Mouse (Mus musculus): ENCODE results near the gene Ets1. TPM values are rescaled to one million over a fixed set of nuclear protein-coding genes. Genes with fewer than 3 reads are reported as not detected.

Ets1 gene
- total RNA-seq, 2 experiments from 2014 or later, result 7.5 to 9.4 TPM

DNA sequence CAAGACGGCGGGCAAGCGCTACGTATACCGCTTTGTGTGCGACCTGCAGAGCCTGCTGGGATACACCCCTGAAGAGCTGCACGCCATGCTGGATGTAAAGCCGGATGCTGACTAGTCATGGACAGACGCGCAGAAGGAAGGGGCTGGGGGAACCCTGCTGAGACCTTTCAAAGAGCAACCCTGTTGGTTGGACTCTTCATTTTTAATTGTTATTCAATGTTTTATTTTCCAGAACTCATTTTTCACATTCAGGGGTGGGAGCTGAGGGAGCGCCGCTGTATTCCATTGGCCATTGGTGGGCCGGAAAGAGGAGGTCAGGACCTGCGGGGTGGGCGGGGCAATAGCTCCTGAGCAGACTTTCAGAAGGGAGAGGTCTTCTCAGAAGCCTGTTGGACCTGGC lies 118.3 kb downstream of the Ets1 start:
- no peak for DNase-seq (ENCODE audit: low spot score in 2 of 2)

DNA sequence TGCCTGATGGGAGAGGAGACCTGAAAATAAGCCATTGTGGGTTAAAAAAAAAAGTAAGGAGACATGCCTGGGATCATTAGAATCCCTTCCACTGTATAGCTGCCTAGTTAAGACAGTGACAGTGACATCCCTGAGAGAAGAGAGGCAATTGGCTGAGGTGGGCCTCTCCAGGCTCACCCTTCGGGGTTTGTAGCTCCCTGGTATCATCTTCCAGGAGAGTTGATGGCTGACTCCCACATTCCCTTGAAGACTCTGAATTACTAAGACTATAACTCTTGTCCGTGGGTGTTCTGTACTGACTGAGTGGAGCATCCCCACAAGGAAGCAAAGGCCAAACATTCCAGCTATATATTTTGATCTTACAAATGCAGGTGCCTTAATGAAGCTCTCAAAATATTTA lies 120.0 kb downstream of the Ets1 start:
- DNase-seq (ENCODE audit: low spot score in 2 of 2), result no peak

- no peak for DNase-seq (ENCODE audit: low spot score in 2 of 2)
These were observed 122.4 kb downstream of the Ets1 start for GRCm38 (mm10) chr9:32758280-32758905.

DNA sequence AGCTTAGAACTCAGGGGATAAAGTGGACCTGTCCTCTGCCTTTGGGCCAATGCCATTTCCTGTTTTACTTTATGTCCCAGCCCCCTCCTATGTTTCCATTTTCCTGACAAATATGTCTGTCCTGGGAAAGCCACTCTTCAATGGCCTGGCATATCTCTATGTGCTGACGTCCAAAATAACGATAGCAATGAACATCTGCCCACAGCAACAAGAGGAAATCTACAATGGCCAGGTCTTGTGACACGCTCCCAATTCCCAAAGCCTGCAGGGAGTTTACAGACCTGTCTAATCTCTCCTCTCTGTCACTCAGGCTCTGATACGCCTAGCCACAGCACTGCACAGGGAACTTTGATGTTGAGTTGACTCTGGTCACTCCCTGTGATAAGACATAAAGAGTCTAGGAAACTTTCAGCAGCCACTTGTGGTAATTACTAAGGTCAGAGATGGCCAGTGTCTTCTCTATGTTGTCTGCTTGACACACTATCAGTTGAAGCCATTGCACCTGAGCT lies 124.7 kb downstream of the Ets1 start:
- DNase-seq (ENCODE audit: low spot score in 2 of 2), result no peak

GRCm38 (mm10) chr9:32761326-32761725 lies 125.3 kb downstream of the Ets1 start:
- DNase-seq (ENCODE audit: low spot score in 2 of 2), result no peak

DNA sequence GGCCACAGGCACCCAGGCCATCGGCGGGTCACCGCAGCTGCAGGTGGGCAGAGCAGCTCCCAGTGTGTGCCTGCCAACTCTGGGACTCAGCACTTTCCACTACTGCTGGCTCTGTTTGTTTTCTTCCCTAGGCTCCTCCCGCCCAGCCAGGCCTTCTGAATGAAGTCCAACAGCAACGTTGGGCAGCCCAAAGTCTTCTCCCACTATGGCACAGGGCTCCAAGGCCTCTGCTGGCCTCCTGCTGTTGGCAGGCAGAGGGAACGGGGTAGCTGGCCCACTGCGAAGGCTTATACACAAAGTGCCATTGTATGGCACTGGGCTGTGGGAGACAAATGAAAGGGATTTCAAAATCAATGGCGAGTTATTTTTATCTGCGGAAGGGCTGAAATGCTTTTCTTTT lies 128.4 kb downstream of the Ets1 start:
- peak; percentile 13 to 45 for DNase-seq (ENCODE audit: low spot score in 2 of 2)

GRCm38 (mm10) chr9:32765123-32765522 lies 129.1 kb downstream of the Ets1 start:
- DNase-seq (ENCODE audit: low spot score in 2 of 2), result no peak

GRCm38 (mm10) chr9:32778866-32779265 lies 142.8 kb downstream of the Ets1 start:
- no peak for DNase-seq (ENCODE audit: low spot score in 2 of 2)

DNA sequence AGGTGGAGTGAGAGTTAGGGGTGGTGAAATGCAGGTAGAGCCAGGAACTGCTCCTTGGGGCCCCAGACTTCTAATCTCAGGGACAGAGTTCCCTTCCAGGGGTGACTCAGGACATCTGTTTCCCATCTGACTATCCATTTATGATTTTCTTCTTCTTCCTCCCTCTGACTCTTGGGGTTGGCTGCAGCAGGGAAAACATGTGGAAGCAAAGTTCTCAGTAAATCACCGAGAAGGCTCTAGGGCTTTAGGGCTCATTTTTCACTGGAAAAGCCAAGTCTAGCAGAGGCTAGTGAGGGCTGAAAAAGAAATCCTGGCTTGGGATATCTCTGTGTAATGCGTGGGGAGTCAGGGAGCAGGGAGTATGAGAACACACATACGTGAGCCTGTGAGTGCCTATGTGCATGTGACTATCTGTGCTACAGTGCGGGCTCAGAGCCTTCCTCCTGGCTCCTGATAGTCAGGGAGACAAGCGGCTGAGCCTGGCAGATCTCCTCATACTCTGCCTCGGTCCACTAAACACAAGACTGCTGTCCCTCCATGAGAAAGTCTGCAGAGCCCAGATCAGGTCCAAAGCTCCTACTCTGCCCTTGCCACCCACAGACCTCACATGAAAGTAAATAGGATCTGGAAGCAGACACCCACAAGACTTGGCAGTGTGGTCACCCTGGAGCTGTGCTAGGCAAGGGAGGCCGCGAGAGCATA lies 146.5 kb downstream of the Ets1 start:
- DNase-seq (ENCODE audit: low spot score in 2 of 2), result no peak

DNA sequence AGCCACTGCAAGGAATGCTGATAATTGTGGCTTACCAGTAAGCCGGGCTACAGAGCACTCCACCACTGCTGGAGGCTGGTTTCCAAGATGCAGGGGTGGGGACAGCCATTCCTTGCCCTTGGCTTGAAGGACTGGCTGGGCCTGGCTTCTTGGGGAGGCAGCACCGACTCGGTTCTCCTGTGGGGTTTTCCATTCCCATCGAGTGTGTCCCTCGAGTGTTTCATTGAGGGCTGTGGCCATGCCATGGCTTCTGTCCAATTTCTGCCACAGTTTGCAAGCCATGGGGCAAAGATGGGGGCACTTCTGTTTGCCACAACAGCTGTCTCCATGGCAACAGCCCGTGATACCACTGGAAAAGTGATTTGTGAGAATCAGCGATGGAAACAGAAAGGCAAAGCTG lies 151.1 kb downstream of the Ets1 start:
- DNase-seq (ENCODE audit: low spot score in 2 of 2), result no peak

GRCm38 (mm10) chr9:32787615-32788014 lies 151.6 kb downstream of the Ets1 start:
- no peak for DNase-seq (ENCODE audit: low spot score in 2 of 2)

GRCm38 (mm10) chr9:32789306-32789705 lies 153.3 kb downstream of the Ets1 start:
- DNase-seq (ENCODE audit: low spot score in 2 of 2), result peak in 1 of 2 experiments; percentile 3

- DNase-seq (ENCODE audit: low spot score in 2 of 2), result no peak
These were observed 155.7 kb downstream of the Ets1 start for GRCm38 (mm10) chr9:32791699-32792098.

DNA sequence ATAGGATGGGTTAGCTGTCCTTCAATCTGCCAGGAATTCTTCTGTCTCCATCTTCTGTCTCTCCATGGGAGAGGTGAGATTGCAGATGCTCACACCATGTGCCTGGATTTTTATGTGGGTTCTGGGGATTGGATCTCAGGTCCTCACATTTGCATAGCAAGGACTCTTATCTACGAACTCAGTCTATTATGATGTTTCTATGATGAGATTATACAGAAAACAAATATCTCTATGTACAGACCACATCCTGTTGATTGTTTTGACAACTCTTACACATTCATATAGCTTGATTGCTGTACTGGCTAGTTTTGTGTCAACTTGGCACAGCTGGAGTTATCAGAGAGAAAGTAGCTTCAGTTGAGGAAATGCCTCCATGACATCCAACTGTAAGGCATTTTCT lies 162.2 kb downstream of the Ets1 start:
- no peak for DNase-seq (ENCODE audit: low spot score in 2 of 2)

- DNase-seq (ENCODE audit: low spot score in 2 of 2), result no peak
These were observed 170.1 kb downstream of the Ets1 start for GRCm38 (mm10) chr9:32806106-32806505.

Other genes starting within 250 kb of the Ets1 start
- 1 to 10 TPM; 4.1 to 5.4 TPM for gene Fli1, start 93.4 kb upstream of the Ets1 start, total RNA-seq (2021)